Mouse (Mus musculus): ENCODE data around the gene Ces1h. TPM values are rescaled to one million over a fixed set of nuclear protein-coding genes. Genes with fewer than 3 reads are reported as not detected.
"Not testable (repeated sequence)": the region's sequence is repeated elsewhere in the genome, so short reads cannot be mapped to it uniquely, and the experiment has no call there.

The Ces1h gene
- not detected in 2 replicates for polyA plus RNA-seq (2014; fragmentation: Nextera tagmentation; extraction: Ambion mirVana)

DNA sequence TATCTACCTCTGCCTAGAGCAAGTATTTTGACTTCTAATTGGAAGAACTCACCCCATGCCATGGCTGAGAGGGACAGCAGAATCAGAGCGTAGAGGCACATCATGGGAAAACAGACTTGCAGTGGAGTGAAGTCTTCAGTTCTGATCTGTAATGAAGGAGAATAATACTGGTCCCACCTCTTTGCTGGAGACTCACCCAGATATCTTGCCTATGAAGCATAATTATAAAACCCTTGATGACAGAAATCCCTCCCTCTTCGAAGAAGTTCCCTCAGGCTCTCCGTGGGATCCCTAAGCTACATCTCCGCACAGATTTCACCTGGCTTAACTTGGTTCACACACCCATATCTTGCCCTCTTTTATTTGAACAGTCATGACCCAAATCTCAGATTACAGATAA lies at the start of gene Ces1h:
Ces1h (minus strand) TSS at position 101 of the 400 bp plus-strand sequence.
- 81% methylated on average over 4 of the region's 4 CpGs for WGBS (ENCODE audit: insufficient replicate concordance)
- no peaks in the 10 kb centered on the region for H3K27me3 ChIP-seq (ENCODE audit: control insufficient read depth, insufficient read depth, low read length)
- H3K4me3 ChIP-seq (ENCODE audit: low read depth, low read length) = no peak within 1 kb of the TSS
- no peaks in the 10 kb centered on the region for H3K4me1 ChIP-seq (ENCODE audit: control insufficient read depth, insufficient read depth, low read length)
- no peak within 1 kb of the TSS for H3K27ac ChIP-seq (ENCODE audit: low read depth, low read length)
- H3K4me2 ChIP-seq = no peak within 1 kb of the TSS
- no peak for ATAC-seq (replicated peaks; ENCODE audit: insufficient number of reproducible peaks, low FRiP score, low TSS enrichment)
- no peaks in the 10 kb centered on the region for H3K36me3 ChIP-seq (ENCODE audit: control insufficient read depth, insufficient read depth, low read length)
- H3K9me3 ChIP-seq (replicated peaks; ENCODE audit: control insufficient read depth, low read length) = no peaks in the 10 kb centered on the region
- H3K9ac ChIP-seq (ENCODE audit: low read depth, low read length) = no peak within 1 kb of the TSS

DNA sequence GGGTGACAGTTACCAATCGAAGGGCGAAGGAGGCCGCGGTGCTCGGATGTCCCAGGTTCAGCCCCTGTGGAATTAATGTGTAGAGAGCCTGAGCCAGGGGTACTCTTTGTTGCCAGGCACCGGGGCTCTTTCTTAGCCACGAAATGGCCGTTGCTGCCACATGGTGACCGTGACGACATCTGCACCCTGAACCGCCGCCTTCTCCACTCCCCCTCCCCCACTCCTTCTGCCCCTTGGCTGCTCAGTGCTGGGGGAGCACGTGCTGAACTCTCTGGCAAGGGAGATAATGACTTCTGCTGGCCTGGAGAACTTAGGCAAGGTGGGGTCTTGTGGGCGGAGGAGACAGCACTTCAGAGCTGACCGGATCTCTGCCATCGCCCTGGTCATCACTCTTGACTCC lies 47.7 kb upstream of the Ces1h start:
- Histone ChIP-seq H3K4me3 (ENCODE audit: low read depth, low read length) (no peak overlapping the region), H3K4me2 (no peak overlapping the region), H3K27me3 (ENCODE audit: control insufficient read depth, insufficient read depth, low read length) (no peaks in the 10 kb centered on the region), H3K9ac (ENCODE audit: low read depth, low read length) (no peak overlapping the region), H3K4me1 (ENCODE audit: control insufficient read depth, insufficient read depth, low read length) (no peaks in the 10 kb centered on the region), H3K9me3 (replicated peaks; ENCODE audit: control insufficient read depth, low read length) (no peaks in the 10 kb centered on the region), H3K36me3 (ENCODE audit: control insufficient read depth, insufficient read depth, low read length) (no peaks in the 10 kb centered on the region), H3K27ac (ENCODE audit: low read depth, low read length) (no peak overlapping the region)
- WGBS (ENCODE audit: insufficient replicate concordance) = 84% methylated on average over 16 of the region's 16 CpGs
- no peak for ATAC-seq (replicated peaks; ENCODE audit: insufficient number of reproducible peaks, low FRiP score, low TSS enrichment)

DNA sequence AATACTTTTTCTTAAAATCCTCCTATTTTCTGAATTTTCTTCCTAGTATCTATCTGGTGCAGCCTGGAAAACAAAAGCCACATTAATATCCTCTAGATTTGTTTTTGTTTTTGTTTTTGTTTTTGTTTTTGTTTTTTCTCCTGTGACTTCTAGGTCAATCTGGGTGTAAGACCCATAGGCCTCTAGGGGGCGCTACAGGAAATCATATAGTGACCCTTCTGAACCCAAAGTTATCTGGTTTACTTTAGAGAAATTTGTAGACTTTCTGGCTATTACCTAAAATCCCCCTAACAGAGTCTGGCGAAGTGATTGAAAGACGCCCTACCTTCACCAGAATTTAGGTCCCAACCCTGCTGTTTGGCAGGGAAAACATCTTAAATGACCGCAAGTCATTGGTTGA lies 35.9 kb upstream of the Ces1h start:
- H3K4me3 ChIP-seq (ENCODE audit: low read depth, low read length) = no peak overlapping the region
- H3K4me2 ChIP-seq = no peak overlapping the region
- no peak overlapping the region for H3K27ac ChIP-seq (ENCODE audit: low read depth, low read length)
- no peaks in the 10 kb centered on the region for H3K4me1 ChIP-seq (ENCODE audit: control insufficient read depth, insufficient read depth, low read length)
- H3K9me3 ChIP-seq (replicated peaks; ENCODE audit: control insufficient read depth, low read length) = no peaks in the 10 kb centered on the region
- 64% methylated on average over 4 of the region's 4 CpGs for WGBS (ENCODE audit: insufficient replicate concordance)
- no peak for ATAC-seq (replicated peaks; ENCODE audit: insufficient number of reproducible peaks, low FRiP score, low TSS enrichment)
- H3K27me3 ChIP-seq (ENCODE audit: control insufficient read depth, insufficient read depth, low read length) = no peaks in the 10 kb centered on the region
- H3K36me3 ChIP-seq (ENCODE audit: control insufficient read depth, insufficient read depth, low read length) = no peaks in the 10 kb centered on the region
- no peak overlapping the region for H3K9ac ChIP-seq (ENCODE audit: low read depth, low read length)

DNA sequence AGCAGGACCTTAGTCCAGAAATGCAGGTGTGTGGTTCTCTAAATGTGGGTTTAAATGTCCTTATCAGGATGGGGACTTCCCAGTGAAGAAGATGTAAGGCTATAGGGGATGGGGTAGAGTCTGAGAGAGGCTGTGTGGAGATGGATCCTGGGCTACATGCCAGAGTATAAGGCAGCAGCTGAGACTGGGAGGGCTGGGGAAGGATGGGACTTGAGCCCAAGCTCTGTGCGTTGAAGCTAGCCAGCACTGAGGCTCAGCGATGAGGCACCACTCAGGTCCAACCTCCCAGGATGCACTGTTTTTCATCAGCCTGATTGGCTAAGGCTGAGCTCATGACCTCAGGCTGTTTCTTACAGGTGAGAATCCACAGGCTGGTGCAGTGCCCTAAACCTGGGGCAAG lies 29.3 kb upstream of the Ces1h start:
- Histone ChIP-seq H3K27me3 (ENCODE audit: control insufficient read depth, insufficient read depth, low read length) (no peaks in the 10 kb centered on the region), H3K27ac (ENCODE audit: low read depth, low read length) (no peak overlapping the region), H3K4me1 (ENCODE audit: control insufficient read depth, insufficient read depth, low read length) (no peaks in the 10 kb centered on the region), H3K4me2 (no peak overlapping the region), H3K4me3 (ENCODE audit: low read depth, low read length) (no peak overlapping the region), H3K36me3 (ENCODE audit: control insufficient read depth, insufficient read depth, low read length) (no peaks in the 10 kb centered on the region), H3K9ac (ENCODE audit: low read depth, low read length) (no peak overlapping the region), H3K9me3 (replicated peaks; ENCODE audit: control insufficient read depth, low read length) (no peaks in the 10 kb centered on the region)
- WGBS (ENCODE audit: insufficient replicate concordance) = 87% methylated on average over 2 of the region's 2 CpGs
- no peak for ATAC-seq (replicated peaks; ENCODE audit: insufficient number of reproducible peaks, low FRiP score, low TSS enrichment)

DNA sequence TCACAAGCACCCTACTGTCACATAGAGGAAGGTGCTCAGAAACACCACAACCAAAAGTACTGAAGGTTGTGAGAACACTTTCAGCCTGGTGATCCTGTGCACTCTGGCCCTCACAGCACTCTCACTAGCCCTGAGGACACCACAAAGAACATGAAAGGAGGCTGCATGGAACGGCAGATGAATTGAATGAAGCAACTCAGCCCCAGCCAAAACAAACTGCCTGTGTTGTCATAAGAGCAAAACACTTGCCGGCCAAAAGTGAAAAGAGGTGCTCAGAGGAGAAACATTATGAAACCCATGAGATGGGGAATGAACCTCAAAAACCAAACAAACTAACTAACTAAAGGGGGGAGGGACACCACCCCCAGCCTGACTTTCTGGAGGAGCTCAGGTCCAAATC lies 20.2 kb upstream of the Ces1h start:
- H3K4me3 ChIP-seq (ENCODE audit: low read depth, low read length) = no peak overlapping the region
- 72% methylated on average over 2 of the region's 2 CpGs for WGBS (ENCODE audit: insufficient replicate concordance)
- H3K9me3 ChIP-seq (replicated peaks; ENCODE audit: control insufficient read depth, low read length) = no peaks in the 10 kb centered on the region
- H3K4me2 ChIP-seq = no peak overlapping the region
- H3K4me1 ChIP-seq (ENCODE audit: control insufficient read depth, insufficient read depth, low read length) = no peaks in the 10 kb centered on the region
- H3K36me3 ChIP-seq (ENCODE audit: control insufficient read depth, insufficient read depth, low read length) = no peaks in the 10 kb centered on the region
- no peaks in the 10 kb centered on the region for H3K27me3 ChIP-seq (ENCODE audit: control insufficient read depth, insufficient read depth, low read length)
- ATAC-seq (replicated peaks; ENCODE audit: insufficient number of reproducible peaks, low FRiP score, low TSS enrichment) = no peak
- H3K27ac ChIP-seq (ENCODE audit: low read depth, low read length) = no peak overlapping the region
- H3K9ac ChIP-seq (ENCODE audit: low read depth, low read length) = no peak overlapping the region

DNA sequence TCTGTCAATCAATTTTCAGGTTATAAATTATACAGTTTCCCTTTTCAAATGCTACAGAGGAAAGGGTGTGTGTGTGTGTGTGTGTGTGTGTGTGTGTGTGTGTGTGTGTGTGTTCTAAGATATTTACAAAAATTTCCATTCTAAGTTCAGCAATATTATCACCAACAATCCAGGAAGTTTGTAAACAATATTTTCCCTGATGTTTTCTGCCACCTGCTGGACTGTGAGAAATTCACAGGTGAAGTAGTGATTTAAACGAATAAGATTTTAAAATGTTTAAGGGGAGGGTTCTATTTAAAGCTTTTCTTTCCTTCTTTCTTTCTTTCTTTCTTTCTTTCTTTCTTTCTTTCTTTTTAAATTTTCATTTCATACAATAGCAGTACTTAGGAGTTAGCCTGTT lies 18.5 kb upstream of the Ces1h start:
- H3K4me3 ChIP-seq (ENCODE audit: low read depth, low read length) = no peak overlapping the region
- 43% methylated on average over 1 of the region's 1 CpGs for WGBS (ENCODE audit: insufficient replicate concordance)

DNA sequence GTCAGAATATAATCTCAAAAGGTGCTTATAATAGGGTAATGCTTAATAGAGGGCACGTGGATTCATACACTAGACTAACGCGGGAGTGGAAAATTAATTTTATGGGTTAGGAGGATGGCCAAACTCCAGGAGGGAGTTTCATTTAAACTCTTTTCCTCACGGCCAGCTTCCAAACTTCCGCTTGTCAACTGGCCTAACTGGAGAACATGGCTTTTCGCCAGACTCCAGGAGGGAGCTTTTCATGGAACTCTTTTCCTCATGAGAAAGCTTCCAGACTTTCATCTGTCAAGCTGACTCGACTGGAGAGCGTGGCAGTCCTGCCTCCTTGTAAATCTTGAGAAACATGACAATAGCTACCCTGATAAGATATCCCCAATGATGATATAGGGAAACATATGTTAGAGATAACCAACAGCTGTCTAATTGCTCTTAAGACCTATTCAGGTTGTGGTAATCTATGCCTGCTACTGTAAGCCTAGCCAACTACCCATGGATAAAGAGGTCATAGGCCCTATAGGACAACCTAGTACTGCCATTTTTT lies 14.6 kb upstream of the Ces1h start:
- not testable (repeated sequence) for H3K27ac ChIP-seq (ENCODE audit: low read depth, low read length)
- 65% methylated on average over 8 of the region's 8 CpGs for WGBS (ENCODE audit: insufficient replicate concordance)

More for the DNA sequence above, 18.5 kb upstream of the Ces1h start:
- H3K27ac ChIP-seq (ENCODE audit: low read depth, low read length) = no peak overlapping the region
- no peaks in the 10 kb centered on the region for H3K4me1 ChIP-seq (ENCODE audit: control insufficient read depth, insufficient read depth, low read length)
- ATAC-seq (replicated peaks; ENCODE audit: insufficient number of reproducible peaks, low FRiP score, low TSS enrichment) = no peak
- H3K27me3 ChIP-seq (ENCODE audit: control insufficient read depth, insufficient read depth, low read length) = no peaks in the 10 kb centered on the region
- no peaks in the 10 kb centered on the region for H3K36me3 ChIP-seq (ENCODE audit: control insufficient read depth, insufficient read depth, low read length)
- no peak overlapping the region for H3K4me2 ChIP-seq
- H3K9ac ChIP-seq (ENCODE audit: low read depth, low read length) = no peak overlapping the region
- H3K9me3 ChIP-seq (replicated peaks; ENCODE audit: control insufficient read depth, low read length) = no peaks in the 10 kb centered on the region

DNA sequence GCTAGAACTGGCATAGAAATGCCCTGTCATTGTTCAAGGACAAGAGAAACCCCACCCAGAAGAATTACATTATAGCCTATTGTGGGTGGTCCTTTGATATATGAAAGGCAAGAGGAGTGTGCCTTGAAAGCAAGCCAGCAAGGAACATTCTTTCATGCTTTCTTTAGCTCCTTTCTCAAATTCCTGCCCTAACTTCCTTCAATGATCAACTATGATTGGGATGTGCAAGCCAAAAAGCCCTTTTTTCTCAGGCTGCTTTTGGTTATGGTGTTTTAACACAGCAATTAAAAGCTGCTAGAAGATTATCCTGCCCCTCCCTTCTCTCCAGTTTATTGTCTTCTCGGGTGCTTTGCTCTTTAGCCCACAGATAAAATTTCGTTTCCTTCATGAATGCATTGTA lies 10.0 kb downstream of the Ces1h start:
- no peaks in the 10 kb centered on the region for H3K9me3 ChIP-seq (replicated peaks; ENCODE audit: control insufficient read depth, low read length)
- no peak for ATAC-seq (replicated peaks; ENCODE audit: insufficient number of reproducible peaks, low FRiP score, low TSS enrichment)

More for the DNA sequence above, 14.6 kb upstream of the Ces1h start:
- ATAC-seq (replicated peaks; ENCODE audit: insufficient number of reproducible peaks, low FRiP score, low TSS enrichment); H3K36me3 ChIP-seq (ENCODE audit: control insufficient read depth, insufficient read depth, low read length); H3K4me1 ChIP-seq (ENCODE audit: control insufficient read depth, insufficient read depth, low read length); H3K9me3 ChIP-seq (replicated peaks; ENCODE audit: control insufficient read depth, low read length); H3K9ac ChIP-seq (ENCODE audit: low read depth, low read length); H3K4me3 ChIP-seq (ENCODE audit: low read depth, low read length); H3K27me3 ChIP-seq (ENCODE audit: control insufficient read depth, insufficient read depth, low read length); H3K4me2 ChIP-seq: not testable (repeated sequence)

DNA sequence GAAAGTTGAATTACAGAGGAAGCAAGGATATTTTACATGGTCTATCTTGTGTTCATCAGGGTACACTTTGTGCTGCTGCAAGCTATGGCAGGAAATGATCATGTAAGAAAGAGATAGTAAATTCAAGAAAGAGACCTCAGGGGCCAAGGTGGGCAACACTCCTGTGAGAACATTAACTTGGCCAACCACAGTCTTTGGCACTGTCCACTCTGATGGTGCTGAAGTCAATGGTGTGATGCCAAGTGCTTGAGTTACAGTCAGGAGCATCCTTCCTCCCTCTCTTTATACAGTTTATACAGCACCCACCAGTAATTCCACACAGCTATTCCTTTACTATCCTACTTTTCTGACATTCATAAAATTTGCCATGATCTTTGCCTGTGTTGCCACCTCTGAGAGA lies 19.4 kb downstream of the Ces1h start:
- no peak overlapping the region for H3K4me2 ChIP-seq
- no peak for ATAC-seq (replicated peaks; ENCODE audit: insufficient number of reproducible peaks, low FRiP score, low TSS enrichment)
- H3K9me3 ChIP-seq (replicated peaks; ENCODE audit: control insufficient read depth, low read length) = no peaks in the 10 kb centered on the region
- no peaks in the 10 kb centered on the region for H3K4me1 ChIP-seq (ENCODE audit: control insufficient read depth, insufficient read depth, low read length)
- no peak overlapping the region for H3K9ac ChIP-seq (ENCODE audit: low read depth, low read length)
- no peaks in the 10 kb centered on the region for H3K27me3 ChIP-seq (ENCODE audit: control insufficient read depth, insufficient read depth, low read length)
- no peaks in the 10 kb centered on the region for H3K36me3 ChIP-seq (ENCODE audit: control insufficient read depth, insufficient read depth, low read length)
- H3K4me3 ChIP-seq (ENCODE audit: low read depth, low read length) = no peak overlapping the region
- no peak overlapping the region for H3K27ac ChIP-seq (ENCODE audit: low read depth, low read length)

More for the DNA sequence above, 10.0 kb downstream of the Ces1h start:
- no peaks in the 10 kb centered on the region for H3K36me3 ChIP-seq (ENCODE audit: control insufficient read depth, insufficient read depth, low read length)
- no peak overlapping the region for H3K27ac ChIP-seq (ENCODE audit: low read depth, low read length)
- no peaks in the 10 kb centered on the region for H3K4me1 ChIP-seq (ENCODE audit: control insufficient read depth, insufficient read depth, low read length)
- WGBS (ENCODE audit: insufficient replicate concordance) = 59% methylated on average over 2 of the region's 2 CpGs
- H3K4me3 ChIP-seq (ENCODE audit: low read depth, low read length) = no peak overlapping the region
- H3K4me2 ChIP-seq = no peak overlapping the region
- no peaks in the 10 kb centered on the region for H3K27me3 ChIP-seq (ENCODE audit: control insufficient read depth, insufficient read depth, low read length)
- H3K9ac ChIP-seq (ENCODE audit: low read depth, low read length) = no peak overlapping the region

Measured in heart, embryonic 11.5 days (tissue).